Mouse (Mus musculus) urinary bladder, postnatal 36 days (tissue): ENCODE measurements around the gene Dlx4.

Source experiments
- DNase-seq, 2 experiments: peaks; one replicate each; pipeline ENCODE4 v3.0.0; 2022; ENCODE audit warnings: low spot score in 2 of 2, mixed read lengths in 1 of 2

Dlx4 gene

GRCm38 (mm10) chr11:95145851-95146403, at the start of gene Dlx4:
Gene Dlx4, minus strand, starts transcription at chr11:95146263.
- DNase-seq: peak; percentile 32 to 69

GRCm38 (mm10) chr11:95189863-95190262, 43.8 kb upstream of the Dlx4 start:
- no peak for DNase-seq

DNA sequence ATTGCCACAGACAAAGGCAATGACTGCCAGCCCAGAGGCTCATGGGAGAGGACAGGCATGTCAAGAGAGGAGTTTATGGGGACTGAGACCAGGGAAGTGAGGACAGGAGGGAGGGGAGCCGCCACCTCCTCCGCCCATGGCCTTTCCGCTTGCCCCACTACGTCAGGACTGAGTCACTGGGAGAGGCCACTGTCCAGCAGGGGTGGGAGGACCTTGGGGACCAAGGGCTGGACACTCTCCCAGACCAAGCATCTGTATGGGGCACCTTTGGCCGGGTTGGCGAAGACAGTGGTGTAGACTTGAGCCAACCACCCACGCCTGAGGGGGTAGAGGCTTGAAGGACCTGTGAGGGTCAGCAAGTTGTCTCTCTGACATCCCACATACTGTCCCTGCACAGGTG, 40.8 kb upstream of the Dlx4 start:
- peak in 1 of 2 experiments; percentile 57 for DNase-seq

- DNase-seq: no peak
Observed at GRCm38 (mm10) chr11:95185700-95186099, 39.6 kb upstream of the Dlx4 start.

- DNase-seq: no peak
Observed at GRCm38 (mm10) chr11:95184561-95184960, 38.5 kb upstream of the Dlx4 start.

- no peak for DNase-seq
Observed at GRCm38 (mm10) chr11:95179311-95179710, 33.2 kb upstream of the Dlx4 start.

DNA sequence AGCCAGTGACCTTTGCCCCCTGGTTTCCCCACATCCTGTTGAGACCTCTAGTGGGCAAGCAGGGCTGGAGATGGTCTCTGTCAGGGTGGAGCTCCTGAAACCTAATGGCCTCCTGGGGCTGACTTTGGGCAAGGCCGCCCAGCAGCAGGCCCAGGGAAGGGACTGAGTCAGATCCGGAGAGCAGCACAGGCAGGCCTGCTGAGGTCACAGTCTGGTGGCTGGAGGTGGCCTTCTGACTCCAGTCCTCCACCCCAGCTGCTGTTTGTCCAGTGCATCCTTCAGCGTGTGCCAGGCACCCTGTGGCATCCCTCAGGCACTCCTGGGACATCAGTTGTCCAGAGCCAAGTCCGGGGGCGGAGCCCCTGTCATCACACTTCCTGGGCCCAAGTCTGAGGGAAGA, 19.8 kb upstream of the Dlx4 start:
- DNase-seq: no peak

DNA sequence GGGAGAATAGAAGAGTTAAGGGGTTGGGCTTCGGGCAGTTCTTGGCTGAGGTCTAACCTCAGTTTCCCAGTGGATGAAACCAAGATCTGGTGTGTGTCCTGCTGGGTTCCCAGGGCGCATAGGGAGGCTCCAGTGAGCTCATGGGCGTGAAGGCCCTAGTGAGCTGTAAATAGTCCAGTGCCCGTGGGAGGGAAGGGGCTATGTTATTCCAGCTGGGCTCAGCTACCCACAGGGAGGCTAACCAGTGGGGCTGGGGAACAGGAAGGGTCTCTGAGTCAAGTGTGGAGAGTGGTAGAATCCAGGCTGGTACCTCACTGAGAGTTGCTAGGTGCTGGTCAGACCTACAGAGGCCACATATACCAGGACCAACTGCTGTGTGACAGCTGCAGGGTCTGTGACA, 15.6 kb upstream of the Dlx4 start:
- no peak for DNase-seq

GRCm38 (mm10) chr11:95160693-95161092, 14.6 kb upstream of the Dlx4 start:
- DNase-seq: no peak

GRCm38 (mm10) chr11:95159763-95160371, 13.8 kb upstream of the Dlx4 start:
- DNase-seq: no peak

GRCm38 (mm10) chr11:95157872-95158271, 11.8 kb upstream of the Dlx4 start:
- no peak for DNase-seq

- DNase-seq: no peak
Observed at GRCm38 (mm10) chr11:95157356-95157755, 11.3 kb upstream of the Dlx4 start.

DNA sequence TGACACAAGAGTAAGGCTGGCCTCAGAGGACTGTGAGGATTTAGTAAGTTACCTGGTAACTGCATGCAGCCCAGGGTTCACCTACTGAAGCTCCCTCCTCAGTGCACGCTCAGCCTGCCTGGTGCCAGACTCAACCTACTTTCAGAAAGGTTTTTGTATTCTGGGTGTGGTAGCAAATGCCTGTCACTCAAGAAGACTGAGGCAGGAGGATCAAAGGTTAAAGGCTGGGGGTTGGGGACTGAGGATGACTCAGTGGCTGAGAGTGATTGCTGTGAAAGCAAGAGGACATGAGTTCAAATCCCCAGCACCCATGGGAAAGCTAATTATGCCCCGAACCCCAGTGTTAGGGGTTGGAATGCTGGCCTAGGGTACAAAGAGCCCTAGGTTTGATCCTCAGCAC, 9.4 kb upstream of the Dlx4 start:
- DNase-seq: no peak

- DNase-seq: no peak
Observed at GRCm38 (mm10) chr11:95153681-95154080, 7.6 kb upstream of the Dlx4 start.

- no peak for DNase-seq
Observed at GRCm38 (mm10) chr11:95153116-95153515, 7.1 kb upstream of the Dlx4 start.

GRCm38 (mm10) chr11:95150269-95151049, 4.4 kb upstream of the Dlx4 start:
- no peak for DNase-seq

DNA sequence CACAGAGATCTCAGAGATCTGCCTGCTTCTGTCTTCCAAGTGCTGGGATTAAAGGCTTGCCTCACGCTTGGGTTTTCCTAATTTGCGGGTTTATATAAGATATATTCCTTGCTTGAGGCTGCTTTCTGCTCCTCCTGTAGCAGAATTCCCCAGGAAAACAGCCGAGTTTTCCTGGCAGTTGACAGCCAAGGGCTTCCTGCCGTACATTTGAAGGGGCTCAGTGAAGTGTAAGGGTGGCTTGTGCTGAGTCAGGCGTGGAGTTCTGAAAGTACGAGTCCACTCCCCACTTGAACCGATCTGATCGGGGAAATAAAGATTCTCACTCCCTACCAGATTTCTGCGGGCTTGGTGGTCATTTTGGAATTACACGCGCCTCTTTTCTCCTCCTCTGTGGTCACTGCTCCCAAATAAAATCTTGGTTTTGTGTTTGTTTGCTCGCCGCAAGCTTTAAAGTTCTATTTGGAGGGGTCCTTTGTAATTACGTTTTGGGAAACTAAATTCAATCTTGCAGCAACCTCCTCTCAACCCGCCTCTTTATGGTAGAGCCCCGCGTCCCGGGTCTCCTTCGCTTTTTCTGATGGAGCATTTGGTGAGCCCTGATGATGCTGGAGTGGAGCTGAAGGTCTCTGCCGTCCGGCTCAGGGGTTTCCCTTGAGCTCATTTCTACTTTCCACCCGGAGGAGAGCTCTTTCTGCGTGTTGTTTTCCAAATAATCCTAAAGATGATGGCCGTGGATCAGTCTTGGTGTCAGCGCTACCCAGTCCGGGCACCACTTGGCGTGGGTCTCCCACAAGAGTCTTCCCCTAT, 3.6 kb upstream of the Dlx4 start:
- DNase-seq: no peak

DNA sequence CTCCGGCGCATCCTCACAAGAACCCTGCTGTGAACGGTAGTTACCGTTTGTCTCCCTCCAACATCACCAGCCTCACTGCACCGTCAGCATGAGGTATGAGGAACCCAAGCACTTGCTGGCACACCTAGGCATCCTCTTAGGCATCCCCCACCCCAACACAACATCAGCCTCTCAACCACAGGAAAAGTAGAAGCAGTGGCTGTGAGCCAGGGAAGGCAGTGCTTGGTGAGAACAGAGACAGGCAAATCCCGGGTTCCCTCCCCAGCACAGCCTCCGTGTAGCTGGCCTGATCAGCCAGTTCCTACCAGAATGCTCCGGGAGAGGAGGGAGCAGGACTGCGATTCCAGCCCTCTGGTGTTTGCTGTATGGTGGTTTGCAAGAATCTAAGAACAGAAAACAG, 2.7 kb upstream of the Dlx4 start:
- DNase-seq: no peak

- no peak for DNase-seq
Observed at GRCm38 (mm10) chr11:95144946-95145483, 1.0 kb downstream of the Dlx4 start.

- no peak for DNase-seq
Observed at GRCm38 (mm10) chr11:95144091-95144945, 1.7 kb downstream of the Dlx4 start.

- no peak for DNase-seq
Observed at GRCm38 (mm10) chr11:95143663-95144062, 2.4 kb downstream of the Dlx4 start.
